Mouse (Mus musculus): ENCODE measurements around the gene Aco1.

The Aco1 gene

DNA sequence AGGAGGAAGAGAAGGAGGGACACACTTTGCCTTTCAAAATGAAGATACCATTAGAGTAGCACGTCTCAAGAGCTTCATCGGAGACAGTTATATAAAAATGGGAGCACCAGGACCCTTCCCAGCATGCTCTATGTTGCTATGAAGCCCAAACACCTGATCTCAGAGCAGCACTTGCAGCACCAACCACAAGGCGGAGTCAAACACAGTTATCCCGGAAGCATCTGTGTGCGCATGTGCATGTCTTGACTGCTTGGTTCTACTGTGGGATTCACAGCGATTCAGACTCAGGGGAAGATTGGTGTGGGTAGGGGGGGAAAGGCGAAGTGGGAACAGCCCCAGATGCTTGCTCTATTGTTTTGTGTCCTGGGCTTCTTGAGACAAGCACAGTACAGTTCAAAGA, 75.5 kb downstream of the Aco1 start:
- peak; percentile 38 to 64 for DNase-seq

GRCm38 (mm10) chr4:40220437-40220836, 77.6 kb downstream of the Aco1 start:
- DNase-seq = no peak

DNA sequence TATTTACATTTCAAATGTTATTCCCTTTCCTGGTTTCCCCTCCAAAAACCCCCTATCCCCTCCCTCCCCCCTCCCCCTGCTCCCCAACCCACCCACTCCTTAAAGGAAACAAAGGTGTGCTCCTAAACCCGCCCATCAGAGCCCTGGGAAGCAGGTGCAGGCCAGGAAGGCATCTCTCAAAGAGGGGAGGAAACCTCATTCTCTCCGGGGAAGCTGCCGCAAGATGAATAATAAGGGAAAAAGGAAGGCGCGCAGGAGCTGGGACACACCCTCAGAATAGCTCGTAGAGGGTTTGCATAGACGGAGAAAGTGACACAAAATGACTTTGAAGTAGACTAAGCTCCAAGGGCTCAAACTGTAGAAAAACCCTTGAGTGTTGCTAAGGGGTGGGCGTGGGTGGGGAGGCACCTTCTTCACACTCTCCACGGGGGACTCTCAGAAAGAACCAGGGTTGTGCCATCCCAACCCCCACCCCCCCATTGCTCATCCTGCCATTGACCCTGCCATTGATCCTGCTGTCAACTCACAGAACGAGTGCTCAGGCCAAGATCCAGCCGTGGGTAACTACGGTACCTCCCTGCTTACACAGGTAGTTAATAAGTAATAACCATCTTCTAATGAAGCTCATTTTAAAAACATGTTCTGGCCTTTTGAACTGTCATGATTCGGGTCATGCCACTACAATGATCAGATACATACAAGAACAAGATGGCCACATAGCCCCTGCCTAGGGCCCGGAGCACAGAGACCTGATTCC, 78.3 kb downstream of the Aco1 start:
- DNase-seq = peak; percentile 35 to 37

GRCm38 (mm10) chr4:40221876-40222585, 79.2 kb downstream of the Aco1 start:
- no peak for DNase-seq

DNA sequence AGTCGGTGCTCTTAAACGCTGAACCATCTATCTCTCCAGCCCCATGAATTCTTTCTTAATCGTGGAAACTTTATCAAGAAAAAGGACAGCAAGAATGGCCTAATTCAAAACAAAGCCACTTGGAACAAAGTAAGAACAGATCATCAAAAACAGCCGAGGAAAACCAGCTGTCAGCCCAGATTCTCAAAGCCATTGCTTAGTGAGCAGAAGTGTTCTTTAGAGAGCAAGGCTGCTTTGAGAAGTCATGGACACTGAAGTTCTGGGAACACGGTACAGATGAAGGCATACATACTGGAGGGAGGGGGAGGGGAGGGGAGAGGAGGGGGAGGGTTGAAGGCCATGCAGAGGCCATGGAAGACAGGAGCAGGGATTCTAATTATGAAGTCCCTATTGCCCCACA, 83.2 kb downstream of the Aco1 start:
- DNase-seq = no peak

DNA sequence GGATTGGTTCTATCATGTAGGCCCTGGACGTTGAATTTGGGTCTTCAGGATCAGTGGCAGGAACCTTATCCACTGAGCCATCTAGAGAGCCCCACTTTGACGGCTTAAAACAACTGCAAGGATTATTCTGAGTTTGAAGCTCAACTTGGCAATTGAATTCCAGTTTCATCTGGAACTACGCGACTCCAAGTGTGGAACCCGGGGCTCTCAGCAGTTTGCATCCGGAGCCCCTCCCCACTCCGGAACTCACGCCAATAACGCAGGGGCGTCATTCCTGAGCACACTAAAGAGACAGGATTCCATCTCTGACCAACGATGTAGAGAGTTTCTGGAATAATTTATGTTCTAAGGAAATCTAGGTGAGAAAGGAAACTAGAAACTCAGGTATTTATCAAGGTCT, 84.2 kb downstream of the Aco1 start:
- no peak for DNase-seq

DNA sequence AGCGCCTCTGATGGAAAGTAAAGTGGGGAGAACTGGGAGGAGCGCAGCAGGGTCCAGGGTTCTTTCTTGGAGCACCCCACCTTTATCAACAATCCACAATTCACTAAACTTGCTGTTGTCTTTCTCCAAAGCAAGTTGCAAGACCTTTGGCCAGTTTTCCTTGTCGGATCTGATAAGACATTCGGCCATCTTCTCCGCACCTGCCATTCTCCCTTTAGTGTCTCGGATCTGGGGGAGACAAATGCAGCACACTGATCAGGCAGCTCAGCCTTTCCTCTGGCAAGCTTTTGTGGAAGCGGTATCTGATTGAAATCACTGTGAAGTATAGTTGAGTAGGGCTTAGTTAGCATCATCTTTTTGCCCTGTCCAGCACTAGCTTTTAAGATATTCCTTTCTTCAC, 85.0 kb downstream of the Aco1 start:
- no peak for DNase-seq

DNA sequence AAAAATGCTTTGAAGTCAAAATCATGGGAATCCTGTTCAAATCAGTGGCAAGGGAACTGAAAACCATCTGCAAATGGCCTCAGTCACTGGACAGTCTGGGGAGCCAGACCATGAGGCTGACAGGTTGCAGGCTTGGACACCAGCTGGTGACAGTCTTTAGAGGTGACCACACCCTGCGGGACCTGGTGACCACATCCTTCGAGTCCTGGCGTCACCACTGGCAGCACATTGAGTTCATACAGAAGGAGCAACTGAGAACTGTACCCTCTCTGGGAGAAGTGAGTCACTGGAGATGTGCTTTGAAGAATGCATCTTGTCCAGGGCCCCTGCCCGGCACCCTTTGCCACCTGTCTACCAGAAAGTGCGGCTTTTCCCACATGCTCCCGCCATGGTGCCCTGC, 86.8 kb downstream of the Aco1 start:
- no peak for DNase-seq

DNA sequence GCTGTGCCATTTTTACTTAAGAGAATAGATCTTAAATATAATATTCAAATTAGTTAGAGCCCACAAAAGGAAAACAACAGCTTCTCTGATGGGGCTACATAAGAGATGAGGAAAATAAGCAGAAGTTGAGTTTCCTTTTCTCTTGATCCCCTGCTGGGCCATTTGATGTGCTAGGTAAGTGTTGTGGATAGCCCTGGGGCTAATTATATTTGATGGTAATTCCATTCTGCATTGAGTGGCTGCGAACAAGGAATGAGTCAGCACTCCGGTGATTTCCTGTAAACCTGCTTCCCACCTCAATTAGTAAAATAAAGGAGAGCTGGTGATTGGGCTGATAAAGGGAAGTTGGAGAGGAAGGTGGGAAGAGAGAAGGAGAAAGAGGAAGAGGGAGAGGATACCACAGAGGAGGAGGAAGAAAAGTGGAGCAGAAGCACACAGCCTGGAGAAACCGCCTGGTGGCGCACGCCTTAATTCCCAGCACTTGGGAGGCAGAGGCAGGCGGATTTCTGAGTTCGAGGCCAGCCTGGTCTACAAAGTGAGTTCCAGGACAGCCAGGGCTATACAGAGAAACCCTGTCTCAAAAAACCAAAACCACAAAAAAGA, 90.3 kb downstream of the Aco1 start:
- DNase-seq = no peak

- DNase-seq = no peak
Observed at GRCm38 (mm10) chr4:40234256-40234655, 91.4 kb downstream of the Aco1 start.

GRCm38 (mm10) chr4:40236829-40237228, 93.9 kb downstream of the Aco1 start:
- DNase-seq = no peak

DNA sequence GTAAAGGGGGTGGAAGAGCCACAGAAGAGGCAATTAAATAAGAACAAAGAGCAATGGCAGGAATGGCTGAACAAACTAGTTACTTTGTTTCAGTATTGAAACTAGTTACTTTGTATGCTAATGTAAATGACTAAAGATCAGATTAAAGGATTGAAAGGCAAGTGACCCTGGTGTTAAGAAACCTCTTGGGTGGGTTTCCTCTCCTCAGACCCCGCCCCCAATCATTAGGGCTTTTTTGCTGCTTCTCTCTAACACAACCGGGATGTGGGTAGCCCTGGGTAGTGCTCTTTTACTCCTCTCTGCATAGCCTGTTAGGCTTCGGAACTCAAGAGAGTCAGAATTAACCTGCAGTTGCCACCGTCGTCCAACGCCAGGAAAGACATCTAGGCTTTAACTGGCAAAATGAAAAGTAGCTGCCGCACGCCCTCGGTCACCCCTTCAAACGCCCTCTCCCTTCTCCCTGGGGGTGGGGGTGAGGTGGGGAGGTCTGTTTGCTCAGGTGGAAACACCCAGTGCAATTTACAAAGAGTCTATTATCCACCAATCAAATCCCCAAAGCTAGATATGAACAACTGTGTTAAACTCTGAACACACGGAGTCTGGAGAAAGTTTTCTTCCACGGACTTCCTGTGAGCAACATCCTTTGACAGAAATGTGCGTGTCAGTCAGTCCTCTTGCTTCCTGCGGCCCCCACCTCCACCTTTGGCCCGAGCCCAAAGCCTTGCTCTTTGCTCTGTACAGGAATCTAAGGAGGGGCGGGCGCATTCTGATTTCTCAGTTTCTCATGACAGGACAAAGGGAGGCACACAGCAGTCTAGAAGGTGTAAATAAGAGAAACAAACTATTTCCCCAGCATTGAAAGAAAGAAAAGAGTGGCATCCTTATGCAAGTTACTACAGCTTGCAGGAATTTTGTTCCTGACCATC, 95.9 kb downstream of the Aco1 start:
- DNase-seq = peak; percentile 92 to 93

DNA sequence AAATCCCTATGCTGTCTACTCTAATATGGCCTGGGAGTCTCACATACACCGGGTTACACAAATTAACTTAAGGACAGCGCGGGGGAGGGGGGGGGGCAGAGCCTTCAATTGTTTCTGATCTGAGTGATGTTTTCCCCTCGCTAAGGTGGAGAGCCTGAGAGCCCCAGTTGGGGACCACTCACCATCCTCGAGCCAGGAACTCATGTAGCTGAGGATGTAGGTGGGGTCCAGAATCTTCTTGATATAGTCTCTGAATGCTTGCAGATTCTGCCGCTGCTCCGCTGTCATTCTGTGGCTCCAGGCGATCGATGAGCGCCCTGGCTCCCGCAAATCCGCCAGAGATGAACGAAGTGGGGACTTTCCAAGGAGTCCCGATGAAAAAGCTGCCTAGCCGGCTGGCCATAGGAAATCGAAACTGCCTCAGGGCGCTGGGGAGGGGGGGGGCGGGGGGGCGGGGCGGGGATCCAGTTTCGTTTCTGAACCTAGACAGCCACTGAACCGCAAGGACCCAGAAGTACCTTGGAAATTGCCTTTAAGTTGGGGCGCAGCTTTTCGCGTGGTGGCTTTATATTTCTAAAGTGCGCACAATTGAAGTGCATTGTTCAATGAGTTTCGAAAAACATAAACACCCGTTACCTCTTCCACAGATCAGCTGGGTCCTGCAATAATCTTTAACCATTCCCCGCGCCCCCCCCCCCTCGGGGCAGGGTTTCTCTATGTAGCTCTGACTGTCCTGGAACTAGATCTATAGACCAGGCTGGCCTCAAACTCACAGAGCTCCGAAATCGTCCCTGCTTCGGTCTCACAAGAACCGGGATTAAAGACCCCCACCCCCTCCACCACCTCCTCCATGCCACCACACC, 96.8 kb downstream of the Aco1 start, which contains the start of gene Ddx58:
Gene Ddx58, minus strand, starts transcription at position 420 of the 863 bp plus-strand sequence.
- DNase-seq = peak; percentile 20 to 58

GRCm38 (mm10) chr4:40240272-40240744, 97.4 kb downstream of the Aco1 start:
- DNase-seq = no peak

- DNase-seq = peak in 1 of 2 experiments; percentile 29
Observed at GRCm38 (mm10) chr4:40241928-40242327, 99.0 kb downstream of the Aco1 start.

GRCm38 (mm10) chr4:40243006-40243405, 100.1 kb downstream of the Aco1 start:
- DNase-seq = no peak

DNA sequence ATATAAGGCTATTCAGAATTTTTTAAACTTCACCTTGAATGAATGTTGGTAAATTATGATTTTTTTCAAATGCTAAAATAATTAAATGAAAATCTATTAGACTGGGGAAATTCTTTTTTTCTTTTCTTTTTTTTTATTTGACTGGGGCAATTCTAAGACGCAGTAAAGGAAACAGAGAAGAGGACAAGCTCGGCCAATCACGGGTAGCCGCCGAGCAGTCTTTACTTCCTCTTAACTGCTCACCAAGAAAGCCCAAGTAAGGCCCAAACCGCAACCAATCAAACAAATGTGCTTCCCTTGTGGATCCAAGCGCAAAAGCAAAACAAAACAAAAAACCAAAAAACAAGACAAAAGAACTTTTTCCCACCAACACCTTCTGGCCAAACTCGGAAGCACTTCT, 101.2 kb downstream of the Aco1 start:
- DNase-seq = no peak

Measured in kidney, postnatal 36 days (tissue).